Mouse (Mus musculus): ENCODE measurements around the gene Apoc3. TPM values are rescaled to one million over a fixed set of nuclear protein-coding genes. Genes with fewer than 3 reads are reported as not detected.

Gene Apoc3
- polyA plus RNA-seq, 1 experiment from 2014 or later = not detected

GRCm38 (mm10) chr9:46229573-46230449 lies 5.6 kb downstream of the Apoc3 start:
- Histone ChIP-seq H3K27me3 (no peaks in the 10 kb centered on the region), H3K9ac (peak overlapping the region; percentile 62)

GRCm38 (mm10) chr9:46228491-46228890 lies 6.9 kb downstream of the Apoc3 start, which contains the start of gene Apoa1:
Gene Apoa1, plus strand, starts transcription at chr9:46228580.
- Histone ChIP-seq H3K4me3 (no peak within 1 kb of the TSS), H3K9me3 (no peaks in the 10 kb centered on the region), H3K36me3 (no peaks in the 10 kb centered on the region), H3K9ac (no peak within 1 kb of the TSS), H3K4me1 (replicated peaks) (peaks cover 15% of the 10 kb centered on the region), H3K27ac (replicated peaks) (no peak within 1 kb of the TSS), H3K27me3 (no peaks in the 10 kb centered on the region), H3K4me2 (no peak within 1 kb of the TSS)
- no peak for ATAC-seq (ENCODE audit: low FRiP score, low read depth)
- 63% methylated on average over 9 of the region's 9 CpGs for WGBS

More at GRCm38 (mm10) chr9:46229573-46230449, 5.6 kb downstream of the Apoc3 start:
- no peaks in the 10 kb centered on the region for H3K36me3 ChIP-seq
- H3K27ac ChIP-seq (replicated peaks) = peak overlapping the region; percentile 77
- ATAC-seq (ENCODE audit: low FRiP score, low read depth) = peak; percentile 96
- peak overlapping the region; percentile 44 for H3K4me3 ChIP-seq
- 16% methylated on average over 37 of the region's 37 CpGs for WGBS
- H3K4me2 ChIP-seq = peak overlapping the region; percentile 70
- no peaks in the 10 kb centered on the region for H3K9me3 ChIP-seq
- H3K4me1 ChIP-seq (replicated peaks) = peaks cover 15% of the 10 kb centered on the region

GRCm38 (mm10) chr9:46227064-46227614 lies 8.3 kb downstream of the Apoc3 start:
- Histone ChIP-seq H3K27me3 (no peaks in the 10 kb centered on the region), H3K4me2 (no peak overlapping the region), H3K36me3 (peaks cover 5% of the 10 kb centered on the region), H3K9me3 (no peaks in the 10 kb centered on the region), H3K4me3 (no peak overlapping the region), H3K4me1 (replicated peaks) (peaks cover 15% of the 10 kb centered on the region), H3K9ac (no peak overlapping the region), H3K27ac (replicated peaks) (no peak overlapping the region)
- ATAC-seq (ENCODE audit: low FRiP score, low read depth) = no peak
- WGBS = 90% methylated on average over 3 of the region's 3 CpGs

GRCm38 (mm10) chr9:46224945-46225660 lies 10.3 kb downstream of the Apoc3 start:
- no peak for ATAC-seq (ENCODE audit: low FRiP score, low read depth)
- no peak overlapping the region for H3K9ac ChIP-seq
- no peak overlapping the region for H3K27ac ChIP-seq (replicated peaks)
- peaks cover 24% of the 10 kb centered on the region for H3K36me3 ChIP-seq
- H3K27me3 ChIP-seq = no peaks in the 10 kb centered on the region
- WGBS = 66% methylated on average over 5 of the region's 5 CpGs
- no peak overlapping the region for H3K4me3 ChIP-seq
- H3K9me3 ChIP-seq = no peaks in the 10 kb centered on the region
- H3K4me1 ChIP-seq (replicated peaks) = peaks cover 7% of the 10 kb centered on the region
- H3K4me2 ChIP-seq = no peak overlapping the region

- Histone ChIP-seq H3K9ac (no peak overlapping the region), H3K4me1 (replicated peaks) (no peaks in the 10 kb centered on the region), H3K36me3 (peaks cover 25% of the 10 kb centered on the region), H3K27me3 (no peaks in the 10 kb centered on the region), H3K27ac (replicated peaks) (no peak overlapping the region), H3K4me3 (no peak overlapping the region), H3K9me3 (no peaks in the 10 kb centered on the region), H3K4me2 (no peak overlapping the region)
- no peak for ATAC-seq (ENCODE audit: low FRiP score, low read depth)
- 91% methylated on average over 3 of the region's 3 CpGs for WGBS
Observed at GRCm38 (mm10) chr9:46224101-46224500, 11.3 kb downstream of the Apoc3 start.

GRCm38 (mm10) chr9:46223090-46223489 lies 12.3 kb downstream of the Apoc3 start:
- no peak overlapping the region for H3K27ac ChIP-seq (replicated peaks)
- H3K4me3 ChIP-seq = no peak overlapping the region
- H3K4me1 ChIP-seq (replicated peaks) = no peaks in the 10 kb centered on the region
- no peak overlapping the region for H3K9ac ChIP-seq
- H3K4me2 ChIP-seq = no peak overlapping the region
- H3K27me3 ChIP-seq = no peaks in the 10 kb centered on the region
- ATAC-seq (ENCODE audit: low FRiP score, low read depth) = no peak
- H3K36me3 ChIP-seq = peaks cover 25% of the 10 kb centered on the region
- 85% methylated on average over 6 of the region's 6 CpGs for WGBS
- H3K9me3 ChIP-seq = no peaks in the 10 kb centered on the region

GRCm38 (mm10) chr9:46218176-46218575 lies 17.3 kb downstream of the Apoc3 start:
- Histone ChIP-seq H3K9me3 (no peaks in the 10 kb centered on the region), H3K4me1 (replicated peaks) (no peaks in the 10 kb centered on the region), H3K4me2 (no peak overlapping the region), H3K27ac (replicated peaks) (no peak overlapping the region), H3K36me3 (peaks cover 25% of the 10 kb centered on the region), H3K9ac (no peak overlapping the region), H3K27me3 (no peaks in the 10 kb centered on the region), H3K4me3 (no peak overlapping the region)
- ATAC-seq (ENCODE audit: low FRiP score, low read depth) = no peak
- WGBS = 92% methylated on average over 9 of the region's 9 CpGs

GRCm38 (mm10) chr9:46216744-46217470 lies 18.5 kb downstream of the Apoc3 start:
- no peak for ATAC-seq (ENCODE audit: low FRiP score, low read depth)
- Histone ChIP-seq H3K36me3 (peaks cover 21% of the 10 kb centered on the region), H3K9ac (no peak overlapping the region), H3K4me1 (replicated peaks) (no peaks in the 10 kb centered on the region), H3K9me3 (no peaks in the 10 kb centered on the region), H3K27me3 (no peaks in the 10 kb centered on the region), H3K4me2 (no peak overlapping the region), H3K4me3 (no peak overlapping the region), H3K27ac (replicated peaks) (no peak overlapping the region)
- 97% methylated on average over 13 of the region's 13 CpGs for WGBS

- no peak overlapping the region for H3K9ac ChIP-seq
- no peak for ATAC-seq (ENCODE audit: low FRiP score, low read depth)
- no peaks in the 10 kb centered on the region for H3K27me3 ChIP-seq
- H3K4me1 ChIP-seq (replicated peaks) = no peaks in the 10 kb centered on the region
- no peak overlapping the region for H3K4me2 ChIP-seq
- H3K27ac ChIP-seq (replicated peaks) = no peak overlapping the region
- H3K36me3 ChIP-seq = peaks cover 13% of the 10 kb centered on the region
- WGBS = 85% methylated on average over 11 of the region's 11 CpGs
- no peaks in the 10 kb centered on the region for H3K9me3 ChIP-seq
- no peak overlapping the region for H3K4me3 ChIP-seq
Observed at GRCm38 (mm10) chr9:46215338-46216322, 19.8 kb downstream of the Apoc3 start.

GRCm38 (mm10) chr9:46214946-46215337 lies 20.5 kb downstream of the Apoc3 start:
- Histone ChIP-seq H3K4me2 (no peak overlapping the region), H3K9ac (no peak overlapping the region), H3K27me3 (no peaks in the 10 kb centered on the region), H3K9me3 (no peaks in the 10 kb centered on the region), H3K36me3 (peaks cover 13% of the 10 kb centered on the region), H3K27ac (replicated peaks) (no peak overlapping the region), H3K4me1 (replicated peaks) (no peaks in the 10 kb centered on the region), H3K4me3 (no peak overlapping the region)
- 94% methylated on average over 10 of the region's 10 CpGs for WGBS
- ATAC-seq (ENCODE audit: low FRiP score, low read depth) = no peak

GRCm38 (mm10) chr9:46214276-46214675 lies 21.2 kb downstream of the Apoc3 start:
- Histone ChIP-seq H3K4me2 (no peak overlapping the region), H3K9me3 (no peaks in the 10 kb centered on the region), H3K27ac (replicated peaks) (no peak overlapping the region), H3K4me1 (replicated peaks) (no peaks in the 10 kb centered on the region), H3K9ac (no peak overlapping the region), H3K4me3 (no peak overlapping the region), H3K27me3 (no peaks in the 10 kb centered on the region), H3K36me3 (peaks cover 17% of the 10 kb centered on the region)
- ATAC-seq (ENCODE audit: low FRiP score, low read depth) = no peak
- 88% methylated on average over 4 of the region's 4 CpGs for WGBS
